8 mouse cellular contexts compared by ENCODE assay signal in genomic region chr16:35541661-35542420, GRCm38 (mm10). TPM values are rescaled to one million over a fixed set of nuclear protein-coding genes. Genes with fewer than 3 reads are reported as not detected.
DNase-seq lines count a peak whose midpoint lies in the region; ATAC-seq and TF ChIP-seq lines count a peak whose summit lies in the region.

No protein-coding gene starts in this region.

- TF ChIP-seq CTCF in hindbrain, postnatal 0 days (IDR thresholded peaks at IDR 0.05; ENCODE audit: low read depth): no peak
- TF ChIP-seq CTCF in lung, postnatal 0 days (IDR thresholded peaks at IDR 0.05): no peak

- no peaks in the 10 kb centered on the region for H3K36me3 ChIP-seq in embryonic facial prominence, embryonic 13.5 days
- no peaks in the 10 kb centered on the region for H3K36me3 ChIP-seq in hindbrain, postnatal 0 days (ENCODE audit: insufficient read depth, low read length)
- H3K36me3 ChIP-seq in lung, postnatal 0 days (ENCODE audit: insufficient read depth, low read length): no peaks in the 10 kb centered on the region

- H3K27me3 ChIP-seq in embryonic facial prominence, embryonic 13.5 days: peaks cover 76% of the 10 kb centered on the region
- H3K27me3 ChIP-seq in hindbrain, postnatal 0 days (ENCODE audit: insufficient read depth, low read length): no peaks in the 10 kb centered on the region
- H3K27me3 ChIP-seq in lung, postnatal 0 days (replicated peaks; ENCODE audit: insufficient read depth, low read length): peaks cover 36% of the 10 kb centered on the region

- TF ChIP-seq EP300 in lung, postnatal 0 days (IDR thresholded peaks at IDR 0.05): no peak

- H3K9me3 ChIP-seq in embryonic facial prominence, embryonic 13.5 days: no peaks in the 10 kb centered on the region
- H3K9me3 ChIP-seq in hindbrain, postnatal 0 days (ENCODE audit: low read length): no peaks in the 10 kb centered on the region
- no peaks in the 10 kb centered on the region for H3K9me3 ChIP-seq in lung, postnatal 0 days (ENCODE audit: low read length)

- H3K4me1 ChIP-seq in embryonic facial prominence, embryonic 13.5 days: peaks cover 21% of the 10 kb centered on the region
- no peaks in the 10 kb centered on the region; the same call in 1 of the 2 replicates for H3K4me1 ChIP-seq in hindbrain, postnatal 0 days (ENCODE audit: insufficient read depth, low read length)
- peaks cover 4% of the 10 kb centered on the region for H3K4me1 ChIP-seq in lung, postnatal 0 days (ENCODE audit: insufficient read depth, low read depth, low read length)

- H3K27ac ChIP-seq in embryonic facial prominence, embryonic 13.5 days: peak overlapping the region; percentile 48; the same call in 1 of the 2 replicates
- H3K27ac ChIP-seq in hindbrain, postnatal 0 days: peak overlapping the region; percentile 64; the same call in 1 of the 2 replicates
- H3K27ac ChIP-seq in lung, postnatal 0 days (ENCODE audit: low read length): no peak overlapping the region

- H3K9ac ChIP-seq in embryonic facial prominence, embryonic 13.5 days: peak overlapping the region; percentile 75
- H3K9ac ChIP-seq in hindbrain, postnatal 0 days (replicated peaks; ENCODE audit: low read length): peak overlapping the region; percentile 56
- no peak overlapping the region for H3K9ac ChIP-seq in lung, postnatal 0 days (replicated peaks; ENCODE audit: low read depth)

- peak overlapping the region; percentile 99 for H3K4me2 ChIP-seq in embryonic facial prominence, embryonic 13.5 days
- peak overlapping the region; percentile 83 for H3K4me2 ChIP-seq in hindbrain, postnatal 0 days (ENCODE audit: low read depth, low read length)
- peak overlapping the region; percentile 84 for H3K4me2 ChIP-seq in lung, postnatal 0 days (replicated peaks; ENCODE audit: low read depth, low read length)

- peak overlapping the region; percentile 59 for H3K4me3 ChIP-seq in embryonic facial prominence, embryonic 13.5 days
- peak overlapping the region; percentile 72 for H3K4me3 ChIP-seq in hindbrain, postnatal 0 days (ENCODE audit: low read length)
- peak overlapping the region; percentile 45 for H3K4me3 ChIP-seq in lung, postnatal 0 days (ENCODE audit: low read depth, low read length)

- WGBS in embryonic facial prominence, embryonic 13.5 days: under 1% methylated on average over 47 of the region's 54 CpGs
- under 1% methylated on average over 52 of the region's 54 CpGs for WGBS in hindbrain, postnatal 0 days
- under 1% methylated on average over 53 of the region's 54 CpGs for WGBS in lung, postnatal 0 days

- ATAC-seq in embryonic facial prominence, embryonic 13.5 days (ENCODE audit: insufficient number of reproducible peaks, insufficient read depth, low FRiP score, low TSS enrichment, low read depth): no peak
- peak; percentile 39 for ATAC-seq in hindbrain, postnatal 0 days
- peak; percentile 42 for ATAC-seq in lung, postnatal 0 days
- ATAC-seq in CD4-positive, CD25-positive, alpha-beta regulatory T cell, adult 4 months: no peak

- peak; percentile 47 to 54 for DNase-seq in layer of hippocampus, postnatal 10 days (ENCODE audit: low spot score in 2 of 2)
- no peak for DNase-seq in layer of hippocampus, adult 8-10 months (ENCODE audit: low spot score in 2 of 2)
- peak; percentile 51 for DNase-seq in adrenal gland, postnatal 14 days
- DNase-seq in hindbrain, postnatal 0 days (ENCODE audit: low spot score): peak; percentile 42
- no peak for DNase-seq in lung, postnatal 0 days (ENCODE audit: low spot score)
- DNase-seq in testis, postnatal 10 days (ENCODE audit: low spot score): peak; percentile 72

RNA-seq across cellular contexts. Expression of gene Sema5b, which starts 0.9 kb away (rescaled TPM):
- total RNA-seq in layer of hippocampus, postnatal 10 days (2021): 10 to 100 TPM; 29.4 to 30.9 TPM
- total RNA-seq in layer of hippocampus, adult 8-10 months (2022): 10 to 100 TPM; 10.6 to 18.1 (median 14.0) TPM
- total RNA-seq in adrenal gland, postnatal 14 days (2021): 3.9 and 4.3 TPM in 2 replicates
- polyA plus RNA-seq in embryonic facial prominence, embryonic 13.5 days (2015; fragmentation: Nextera tagmentation; extraction: Ambion mirVana): 5.0 and 5.8 TPM in 2 replicates
- total RNA-seq in hindbrain, postnatal 0 days (2014; rRNA removed): 37.0 and 47.0 TPM in 2 replicates
- 12.3 and 14.8 TPM in 2 replicates for polyA plus RNA-seq in hindbrain, postnatal 0 days (2015; fragmentation: Nextera tagmentation; extraction: Ambion mirVana)
- 0.60 and 0.92 TPM in 2 replicates for polyA plus RNA-seq in lung, postnatal 0 days (2015; fragmentation: Nextera tagmentation; extraction: Ambion mirVana)
- polyA plus RNA-seq in CD4-positive, CD25-positive, alpha-beta regulatory T cell, adult 4 months (2017; shearing (Covaris generic)): not detected

RNA-seq across cellular contexts. Expression of gene Pdia5, which starts 51.2 kb away (rescaled TPM):
- total RNA-seq in layer of hippocampus, postnatal 10 days (2021): 1 to 10 TPM; 5.0 to 5.2 TPM
- total RNA-seq in layer of hippocampus, adult 8-10 months (2022): 1 to 10 TPM; 2.9 to 4.9 (median 4.3) TPM
- 18.5 and 23.4 TPM in 2 replicates for total RNA-seq in adrenal gland, postnatal 14 days (2021)
- 33.3 and 35.1 TPM in 2 replicates for polyA plus RNA-seq in embryonic facial prominence, embryonic 13.5 days (2015; fragmentation: Nextera tagmentation; extraction: Ambion mirVana)
- 1.4 and 5.5 TPM in 2 replicates for total RNA-seq in hindbrain, postnatal 0 days (2014; rRNA removed)
- polyA plus RNA-seq in hindbrain, postnatal 0 days (2015; fragmentation: Nextera tagmentation; extraction: Ambion mirVana): 9.1 and 9.2 TPM in 2 replicates
- 47.4 and 49.4 TPM in 2 replicates for polyA plus RNA-seq in lung, postnatal 0 days (2015; fragmentation: Nextera tagmentation; extraction: Ambion mirVana)
- not detected for polyA plus RNA-seq in CD4-positive, CD25-positive, alpha-beta regulatory T cell, adult 4 months (2017; shearing (Covaris generic))

Comparison
In these comparisons a context has a peak if more than half of its experiments do, and no peak if none do; other contexts are left out.
1. DNase-seq: peak in layer of hippocampus, postnatal 10 days (2 of 2), adrenal gland, postnatal 14 days (single experiment), hindbrain, postnatal 0 days (single experiment) and testis, postnatal 10 days (single experiment); none in layer of hippocampus, adult 8-10 months (0 of 2) and lung, postnatal 0 days (single experiment).
2. ATAC-seq: peak in hindbrain, postnatal 0 days (single experiment) and lung, postnatal 0 days (single experiment); none in embryonic facial prominence, embryonic 13.5 days (single experiment) and CD4-positive, CD25-positive, alpha-beta regulatory T cell, adult 4 months (single experiment).
3. Peak in every context shown above with its lines, with median percentiles within 50 percentile points of each other: H3K4me2 ChIP-seq and H3K4me3 ChIP-seq.